Mouse (Mus musculus): ENCODE measurements around the gene Dock9.

- TF ChIP-seq CTCF (IDR thresholded peaks at IDR 0.05; ENCODE audit: control insufficient read depth, insufficient read depth, low read length) (no peak), POLR2A (IDR thresholded peaks at IDR 0.05; ENCODE audit: borderline replicate concordance, control insufficient read depth, low read depth, low read length) (no peak)
Observed at GRCm38 (mm10) chr14:121827091-121827490, 29.5 kb upstream of the Dock9 start.
